Mouse (Mus musculus): ENCODE measurements around the gene Cmtm6. TPM values are rescaled to one million over a fixed set of nuclear protein-coding genes. Genes with fewer than 3 reads are reported as not detected.
"Not testable (repeated sequence)": the region's sequence is repeated elsewhere in the genome, so short reads cannot be mapped to it uniquely, and the experiment has no call there.

Cmtm6 gene
- polyA plus RNA-seq, 1 experiment from 2014 or later, result 25.7 TPM

GRCm38 (mm10) chr9:114695662-114696061 is 35.3 kb upstream of the Cmtm6 start:
- H3K36me3 ChIP-seq (ENCODE audit: control insufficient read depth, insufficient read depth, low read length); H3K27ac ChIP-seq (ENCODE audit: low read depth, low read length); H3K4me2 ChIP-seq (ENCODE audit: low read depth); ATAC-seq (ENCODE audit: insufficient read depth, low FRiP score, low TSS enrichment); H3K4me3 ChIP-seq (ENCODE audit: low read depth, low read length); H3K9me3 ChIP-seq (ENCODE audit: control insufficient read depth, low read length); H3K4me1 ChIP-seq (ENCODE audit: control insufficient read depth, insufficient read depth, low read length); H3K27me3 ChIP-seq (ENCODE audit: control insufficient read depth, insufficient read depth, low read length); DNase-seq (ENCODE audit: low spot score); H3K9ac ChIP-seq (ENCODE audit: low read length): not testable (repeated sequence)
- WGBS, result 97% methylated on average over 8 of the region's 8 CpGs

GRCm38 (mm10) chr9:114697072-114697471 is 33.8 kb upstream of the Cmtm6 start:
- H3K27me3 ChIP-seq (ENCODE audit: control insufficient read depth, insufficient read depth, low read length), result no peaks in the 10 kb centered on the region
- no peak for ATAC-seq (ENCODE audit: insufficient read depth, low FRiP score, low TSS enrichment)
- H3K4me1 ChIP-seq (ENCODE audit: control insufficient read depth, insufficient read depth, low read length), result no peaks in the 10 kb centered on the region
- DNase-seq (ENCODE audit: low spot score), result no peak
- H3K4me3 ChIP-seq (ENCODE audit: low read depth, low read length), result no peak overlapping the region
- no peaks in the 10 kb centered on the region for H3K9me3 ChIP-seq (ENCODE audit: control insufficient read depth, low read length)
- 94% methylated on average over 4 of the region's 4 CpGs for WGBS
- no peak overlapping the region for H3K27ac ChIP-seq (ENCODE audit: low read depth, low read length)
- H3K9ac ChIP-seq (ENCODE audit: low read length), result no peak overlapping the region
- no peak overlapping the region for H3K4me2 ChIP-seq (ENCODE audit: low read depth)
- H3K36me3 ChIP-seq (ENCODE audit: control insufficient read depth, insufficient read depth, low read length), result peaks cover 5% of the 10 kb centered on the region; the same call in 1 of the 2 replicates

GRCm38 (mm10) chr9:114697926-114698325 is 33.0 kb upstream of the Cmtm6 start:
- DNase-seq (ENCODE audit: low spot score) (no peak), ATAC-seq (ENCODE audit: insufficient read depth, low FRiP score, low TSS enrichment) (no peak)
- Histone ChIP-seq H3K36me3 (ENCODE audit: control insufficient read depth, insufficient read depth, low read length) (no peaks in the 10 kb centered on the region), H3K4me1 (ENCODE audit: control insufficient read depth, insufficient read depth, low read length) (no peaks in the 10 kb centered on the region), H3K4me2 (ENCODE audit: low read depth) (no peak overlapping the region), H3K9ac (ENCODE audit: low read length) (no peak overlapping the region), H3K27me3 (ENCODE audit: control insufficient read depth, insufficient read depth, low read length) (no peaks in the 10 kb centered on the region), H3K4me3 (ENCODE audit: low read depth, low read length) (no peak overlapping the region), H3K9me3 (ENCODE audit: control insufficient read depth, low read length) (no peaks in the 10 kb centered on the region), H3K27ac (ENCODE audit: low read depth, low read length) (no peak overlapping the region)
- 89% methylated on average over 5 of the region's 5 CpGs for WGBS

GRCm38 (mm10) chr9:114699262-114699661 is 31.7 kb upstream of the Cmtm6 start:
- Histone ChIP-seq H3K9ac (ENCODE audit: low read length) (no peak overlapping the region), H3K4me1 (ENCODE audit: control insufficient read depth, insufficient read depth, low read length) (no peaks in the 10 kb centered on the region), H3K4me2 (ENCODE audit: low read depth) (no peak overlapping the region), H3K36me3 (ENCODE audit: control insufficient read depth, insufficient read depth, low read length) (no peaks in the 10 kb centered on the region), H3K27me3 (ENCODE audit: control insufficient read depth, insufficient read depth, low read length) (no peaks in the 10 kb centered on the region), H3K4me3 (ENCODE audit: low read depth, low read length) (no peak overlapping the region), H3K9me3 (ENCODE audit: control insufficient read depth, low read length) (no peaks in the 10 kb centered on the region), H3K27ac (ENCODE audit: low read depth, low read length) (no peak overlapping the region)
- 74% methylated on average over 6 of the region's 6 CpGs for WGBS
- DNase-seq (ENCODE audit: low spot score), result no peak
- no peak for ATAC-seq (ENCODE audit: insufficient read depth, low FRiP score, low TSS enrichment)

- ATAC-seq (ENCODE audit: insufficient read depth, low FRiP score, low TSS enrichment) (no peak), DNase-seq (ENCODE audit: low spot score) (no peak)
- Histone ChIP-seq H3K36me3 (ENCODE audit: control insufficient read depth, insufficient read depth, low read length) (peaks cover 2% of the 10 kb centered on the region; the same call in 1 of the 2 replicates), H3K9ac (ENCODE audit: low read length) (no peak overlapping the region), H3K9me3 (ENCODE audit: control insufficient read depth, low read length) (no peaks in the 10 kb centered on the region), H3K27me3 (ENCODE audit: control insufficient read depth, insufficient read depth, low read length) (no peaks in the 10 kb centered on the region), H3K27ac (ENCODE audit: low read depth, low read length) (no peak overlapping the region), H3K4me3 (ENCODE audit: low read depth, low read length) (no peak overlapping the region), H3K4me1 (ENCODE audit: control insufficient read depth, insufficient read depth, low read length) (no peaks in the 10 kb centered on the region), H3K4me2 (ENCODE audit: low read depth) (no peak overlapping the region)
- WGBS, result 92% methylated on average over 15 of the region's 16 CpGs
These were observed 30.8 kb upstream of the Cmtm6 start for GRCm38 (mm10) chr9:114699882-114700665.

- no peaks in the 10 kb centered on the region for H3K27me3 ChIP-seq (ENCODE audit: control insufficient read depth, insufficient read depth, low read length)
- H3K4me3 ChIP-seq (ENCODE audit: low read depth, low read length), result no peak overlapping the region
- H3K9me3 ChIP-seq (ENCODE audit: control insufficient read depth, low read length), result no peaks in the 10 kb centered on the region
- H3K27ac ChIP-seq (ENCODE audit: low read depth, low read length), result no peak overlapping the region
- 93% methylated on average over 2 of the region's 2 CpGs for WGBS
- H3K4me1 ChIP-seq (ENCODE audit: control insufficient read depth, insufficient read depth, low read length), result no peaks in the 10 kb centered on the region
- no peak overlapping the region for H3K9ac ChIP-seq (ENCODE audit: low read length)
- peaks cover 9% of the 10 kb centered on the region; the same call in 1 of the 2 replicates for H3K36me3 ChIP-seq (ENCODE audit: control insufficient read depth, insufficient read depth, low read length)
- H3K4me2 ChIP-seq (ENCODE audit: low read depth), result no peak overlapping the region
- no peak for ATAC-seq (ENCODE audit: insufficient read depth, low FRiP score, low TSS enrichment)
- no peak for DNase-seq (ENCODE audit: low spot score)
These were observed 29.9 kb upstream of the Cmtm6 start for GRCm38 (mm10) chr9:114701031-114701430.

- Histone ChIP-seq H3K36me3 (ENCODE audit: control insufficient read depth, insufficient read depth, low read length) (peaks cover 9% of the 10 kb centered on the region; the same call in 1 of the 2 replicates), H3K27me3 (ENCODE audit: control insufficient read depth, insufficient read depth, low read length) (no peaks in the 10 kb centered on the region), H3K9me3 (ENCODE audit: control insufficient read depth, low read length) (no peaks in the 10 kb centered on the region), H3K4me1 (ENCODE audit: control insufficient read depth, insufficient read depth, low read length) (no peaks in the 10 kb centered on the region), H3K27ac (ENCODE audit: low read depth, low read length) (no peak overlapping the region), H3K4me2 (ENCODE audit: low read depth) (no peak overlapping the region), H3K9ac (ENCODE audit: low read length) (no peak overlapping the region), H3K4me3 (ENCODE audit: low read depth, low read length) (no peak overlapping the region)
- 92% methylated on average over 4 of the region's 4 CpGs for WGBS
- no peak for ATAC-seq (ENCODE audit: insufficient read depth, low FRiP score, low TSS enrichment)
- DNase-seq (ENCODE audit: low spot score), result no peak
These were observed 29.0 kb upstream of the Cmtm6 start for GRCm38 (mm10) chr9:114701921-114702320.

- DNase-seq (ENCODE audit: low spot score) (no peak), ATAC-seq (ENCODE audit: insufficient read depth, low FRiP score, low TSS enrichment) (no peak)
- Histone ChIP-seq H3K27me3 (ENCODE audit: control insufficient read depth, insufficient read depth, low read length) (no peaks in the 10 kb centered on the region), H3K9ac (ENCODE audit: low read length) (no peak overlapping the region), H3K4me2 (ENCODE audit: low read depth) (no peak overlapping the region), H3K9me3 (ENCODE audit: control insufficient read depth, low read length) (no peaks in the 10 kb centered on the region), H3K4me3 (ENCODE audit: low read depth, low read length) (no peak overlapping the region), H3K36me3 (ENCODE audit: control insufficient read depth, insufficient read depth, low read length) (peaks cover 15% of the 10 kb centered on the region), H3K4me1 (ENCODE audit: control insufficient read depth, insufficient read depth, low read length) (no peaks in the 10 kb centered on the region), H3K27ac (ENCODE audit: low read depth, low read length) (no peak overlapping the region)
- WGBS, result 95% methylated on average over 4 of the region's 4 CpGs
These were observed 23.1 kb upstream of the Cmtm6 start for GRCm38 (mm10) chr9:114707805-114708204.

GRCm38 (mm10) chr9:114710345-114710744 is 20.6 kb upstream of the Cmtm6 start:
- Histone ChIP-seq H3K36me3 (ENCODE audit: control insufficient read depth, insufficient read depth, low read length) (peaks cover 16% of the 10 kb centered on the region), H3K27me3 (ENCODE audit: control insufficient read depth, insufficient read depth, low read length) (no peaks in the 10 kb centered on the region), H3K4me3 (ENCODE audit: low read depth, low read length) (no peak overlapping the region), H3K9me3 (ENCODE audit: control insufficient read depth, low read length) (no peaks in the 10 kb centered on the region), H3K27ac (ENCODE audit: low read depth, low read length) (no peak overlapping the region), H3K9ac (ENCODE audit: low read length) (no peak overlapping the region), H3K4me1 (ENCODE audit: control insufficient read depth, insufficient read depth, low read length) (no peaks in the 10 kb centered on the region), H3K4me2 (ENCODE audit: low read depth) (no peak overlapping the region)
- WGBS, result 84% methylated on average over 7 of the region's 7 CpGs
- no peak for ATAC-seq (ENCODE audit: insufficient read depth, low FRiP score, low TSS enrichment)
- DNase-seq (ENCODE audit: low spot score), result no peak

All from neural tube, embryonic 11.5 days (tissue).